Mouse (Mus musculus): ENCODE measurements around the gene Wfdc18. TPM values are rescaled to one million over a fixed set of nuclear protein-coding genes. Genes with fewer than 3 reads are reported as not detected.

Wfdc18 gene
- 0.38 TPM in 1 of 2 replicates, not detected in the other for polyA plus RNA-seq (2015; fragmentation: Nextera tagmentation; extraction: Ambion mirVana)

GRCm38 (mm10) chr11:83708715-83709114, at the start of gene Wfdc18:
Wfdc18 (plus strand) TSS chr11:83709015.
- 69% methylated on average over 4 of the region's 4 CpGs for WGBS
- H3K27me3 ChIP-seq (replicated peaks; ENCODE audit: control insufficient read depth, insufficient read depth, low read length), result no peaks in the 10 kb centered on the region
- H3K36me3 ChIP-seq (ENCODE audit: control insufficient read depth, insufficient read depth, low read length), result no peaks in the 10 kb centered on the region
- no peak within 1 kb of the TSS for H3K4me2 ChIP-seq (ENCODE audit: low read depth, low read length)
- H3K4me3 ChIP-seq (ENCODE audit: low read length), result no peak within 1 kb of the TSS
- H3K9me3 ChIP-seq (ENCODE audit: control insufficient read depth, low read length), result no peaks in the 10 kb centered on the region
- no peak within 1 kb of the TSS for H3K27ac ChIP-seq (ENCODE audit: low read length)
- no peak within 1 kb of the TSS for H3K9ac ChIP-seq (ENCODE audit: low read depth, low read length)
- H3K4me1 ChIP-seq (ENCODE audit: control insufficient read depth, insufficient read depth, low read length), result no peaks in the 10 kb centered on the region
- no peak for ATAC-seq

GRCm38 (mm10) chr11:83662204-83662603, 46.6 kb upstream of the Wfdc18 start, which contains the start of gene Ccl4:
Ccl4 (plus strand) TSS chr11:83662584.
- Histone ChIP-seq H3K27ac (ENCODE audit: low read length) (no peak within 1 kb of the TSS), H3K36me3 (ENCODE audit: control insufficient read depth, insufficient read depth, low read length) (no peaks in the 10 kb centered on the region), H3K4me1 (ENCODE audit: control insufficient read depth, insufficient read depth, low read length) (no peaks in the 10 kb centered on the region), H3K4me2 (ENCODE audit: low read depth, low read length) (no peak within 1 kb of the TSS), H3K27me3 (replicated peaks; ENCODE audit: control insufficient read depth, insufficient read depth, low read length) (no peaks in the 10 kb centered on the region), H3K9ac (ENCODE audit: low read depth, low read length) (no peak within 1 kb of the TSS), H3K9me3 (ENCODE audit: control insufficient read depth, low read length) (no peaks in the 10 kb centered on the region), H3K4me3 (ENCODE audit: low read length) (no peak within 1 kb of the TSS)
- ATAC-seq, result no peak
- 74% methylated on average over 6 of the region's 6 CpGs for WGBS

DNA sequence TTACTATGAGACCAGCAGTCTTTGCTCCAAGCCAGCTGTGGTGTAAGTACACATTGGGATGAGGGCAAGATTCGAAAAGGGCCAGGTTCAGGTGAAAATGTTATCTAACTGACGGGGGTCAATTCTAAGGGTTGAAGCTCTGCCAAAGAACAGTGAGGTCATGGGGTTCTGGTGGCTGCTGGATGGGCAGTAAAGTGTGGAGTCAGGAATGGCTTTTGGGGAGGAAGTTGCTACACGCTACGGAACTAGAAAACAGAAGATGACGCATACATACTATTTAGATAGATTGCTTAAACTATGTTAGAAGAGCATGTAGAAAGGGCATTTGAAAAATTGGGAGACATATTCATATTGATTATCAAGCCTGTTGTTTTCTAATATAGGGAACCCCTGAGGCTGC, 45.3 kb upstream of the Wfdc18 start:
- Histone ChIP-seq H3K27ac (ENCODE audit: low read length) (no peak overlapping the region), H3K27me3 (replicated peaks; ENCODE audit: control insufficient read depth, insufficient read depth, low read length) (no peaks in the 10 kb centered on the region), H3K4me1 (ENCODE audit: control insufficient read depth, insufficient read depth, low read length) (no peaks in the 10 kb centered on the region), H3K9ac (ENCODE audit: low read depth, low read length) (no peak overlapping the region), H3K4me2 (ENCODE audit: low read depth, low read length) (no peak overlapping the region), H3K9me3 (ENCODE audit: control insufficient read depth, low read length) (no peaks in the 10 kb centered on the region), H3K4me3 (ENCODE audit: low read length) (no peak overlapping the region), H3K36me3 (ENCODE audit: control insufficient read depth, insufficient read depth, low read length) (no peaks in the 10 kb centered on the region)
- 65% methylated on average over 5 of the region's 5 CpGs for WGBS
- ATAC-seq, result no peak

GRCm38 (mm10) chr11:83671743-83672142, 37.1 kb upstream of the Wfdc18 start:
- H3K4me2 ChIP-seq (ENCODE audit: low read depth, low read length), result no peak overlapping the region
- H3K27me3 ChIP-seq (replicated peaks; ENCODE audit: control insufficient read depth, insufficient read depth, low read length), result no peaks in the 10 kb centered on the region
- no peak overlapping the region for H3K27ac ChIP-seq (ENCODE audit: low read length)
- H3K9me3 ChIP-seq (ENCODE audit: control insufficient read depth, low read length), result no peaks in the 10 kb centered on the region
- H3K4me3 ChIP-seq (ENCODE audit: low read length), result no peak overlapping the region
- H3K36me3 ChIP-seq (ENCODE audit: control insufficient read depth, insufficient read depth, low read length), result no peaks in the 10 kb centered on the region
- no peak overlapping the region for H3K9ac ChIP-seq (ENCODE audit: low read depth, low read length)
- no peak for ATAC-seq
- H3K4me1 ChIP-seq (ENCODE audit: control insufficient read depth, insufficient read depth, low read length), result no peaks in the 10 kb centered on the region

GRCm38 (mm10) chr11:83675665-83676064, 33.1 kb upstream of the Wfdc18 start:
- 91% methylated on average over 1 of the region's 1 CpGs for WGBS
- no peaks in the 10 kb centered on the region for H3K9me3 ChIP-seq (ENCODE audit: control insufficient read depth, low read length)
- no peaks in the 10 kb centered on the region for H3K4me1 ChIP-seq (ENCODE audit: control insufficient read depth, insufficient read depth, low read length)
- no peak overlapping the region for H3K4me2 ChIP-seq (ENCODE audit: low read depth, low read length)
- H3K36me3 ChIP-seq (ENCODE audit: control insufficient read depth, insufficient read depth, low read length), result no peaks in the 10 kb centered on the region
- H3K4me3 ChIP-seq (ENCODE audit: low read length), result no peak overlapping the region
- H3K27ac ChIP-seq (ENCODE audit: low read length), result no peak overlapping the region
- no peak for ATAC-seq
- no peaks in the 10 kb centered on the region for H3K27me3 ChIP-seq (replicated peaks; ENCODE audit: control insufficient read depth, insufficient read depth, low read length)
- H3K9ac ChIP-seq (ENCODE audit: low read depth, low read length), result no peak overlapping the region

DNA sequence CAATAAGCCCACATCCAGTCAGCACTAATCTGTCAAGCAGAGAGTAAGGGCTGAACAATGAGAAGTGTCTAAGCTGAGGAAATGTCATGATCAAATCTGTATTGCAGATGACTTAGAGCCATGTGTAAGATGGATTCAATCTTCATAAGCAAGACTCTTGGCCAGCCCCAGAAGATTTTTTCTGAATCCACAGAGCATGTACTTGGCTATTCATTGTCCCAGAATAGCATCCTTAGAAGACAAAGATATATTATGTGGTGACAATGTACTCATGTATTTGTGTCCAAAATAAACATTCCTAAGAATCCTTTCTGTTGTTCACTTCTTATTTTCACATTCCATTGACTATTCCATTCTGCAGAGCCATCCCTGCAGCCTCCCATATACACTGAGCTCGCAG, 18.9 kb upstream of the Wfdc18 start:
- Histone ChIP-seq H3K9me3 (ENCODE audit: control insufficient read depth, low read length) (no peaks in the 10 kb centered on the region), H3K27ac (ENCODE audit: low read length) (no peak overlapping the region), H3K9ac (ENCODE audit: low read depth, low read length) (no peak overlapping the region), H3K4me2 (ENCODE audit: low read depth, low read length) (no peak overlapping the region), H3K4me3 (ENCODE audit: low read length) (no peak overlapping the region), H3K36me3 (ENCODE audit: control insufficient read depth, insufficient read depth, low read length) (no peaks in the 10 kb centered on the region), H3K27me3 (replicated peaks; ENCODE audit: control insufficient read depth, insufficient read depth, low read length) (no peaks in the 10 kb centered on the region), H3K4me1 (ENCODE audit: control insufficient read depth, insufficient read depth, low read length) (no peaks in the 10 kb centered on the region)
- 83% methylated on average over 1 of the region's 1 CpGs for WGBS
- no peak for ATAC-seq

GRCm38 (mm10) chr11:83692008-83692407, 16.8 kb upstream of the Wfdc18 start:
- Histone ChIP-seq H3K4me1 (ENCODE audit: control insufficient read depth, insufficient read depth, low read length) (no peaks in the 10 kb centered on the region), H3K36me3 (ENCODE audit: control insufficient read depth, insufficient read depth, low read length) (no peaks in the 10 kb centered on the region), H3K27me3 (replicated peaks; ENCODE audit: control insufficient read depth, insufficient read depth, low read length) (no peaks in the 10 kb centered on the region), H3K4me3 (ENCODE audit: low read length) (no peak overlapping the region), H3K9ac (ENCODE audit: low read depth, low read length) (no peak overlapping the region), H3K4me2 (ENCODE audit: low read depth, low read length) (no peak overlapping the region), H3K27ac (ENCODE audit: low read length) (no peak overlapping the region), H3K9me3 (ENCODE audit: control insufficient read depth, low read length) (no peaks in the 10 kb centered on the region)
- WGBS, result 69% methylated on average over 1 of the region's 1 CpGs
- ATAC-seq, result no peak

DNA sequence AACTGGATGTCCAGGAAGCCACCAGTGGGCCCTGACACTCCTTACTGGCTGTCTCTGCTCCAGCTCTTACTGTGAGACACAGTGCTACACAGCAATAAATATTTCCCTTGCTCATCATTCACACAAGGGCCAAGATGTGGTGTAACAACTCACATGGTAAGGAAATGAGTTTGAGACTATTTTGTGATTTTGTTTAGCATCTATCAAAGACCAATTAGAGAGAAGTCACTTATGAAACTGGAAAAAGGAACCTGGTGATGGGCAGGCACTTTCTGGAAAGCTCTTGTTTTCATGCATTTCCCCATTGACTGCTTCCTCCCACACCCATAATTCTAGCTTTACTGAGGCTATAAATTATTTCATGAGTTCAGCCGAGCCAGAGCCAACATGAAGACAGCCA, 5.1 kb upstream of the Wfdc18 start, which contains the start of gene Wfdc17:
TSS of gene Wfdc17 (plus strand) at position 287 of the 400 bp plus-strand sequence.
- no peak within 1 kb of the TSS for H3K9ac ChIP-seq (ENCODE audit: low read depth, low read length)
- no peak within 1 kb of the TSS for H3K27ac ChIP-seq (ENCODE audit: low read length)
- H3K4me2 ChIP-seq (ENCODE audit: low read depth, low read length), result no peak within 1 kb of the TSS
- no peaks in the 10 kb centered on the region for H3K36me3 ChIP-seq (ENCODE audit: control insufficient read depth, insufficient read depth, low read length)
- no peak for ATAC-seq
- 21% methylated on average over 1 of the region's 1 CpGs for WGBS
- H3K4me1 ChIP-seq (ENCODE audit: control insufficient read depth, insufficient read depth, low read length), result no peaks in the 10 kb centered on the region
- no peak within 1 kb of the TSS for H3K4me3 ChIP-seq (ENCODE audit: low read length)
- H3K9me3 ChIP-seq (ENCODE audit: control insufficient read depth, low read length), result no peaks in the 10 kb centered on the region
- no peaks in the 10 kb centered on the region for H3K27me3 ChIP-seq (replicated peaks; ENCODE audit: control insufficient read depth, insufficient read depth, low read length)

GRCm38 (mm10) chr11:83709683-83710082, 868 bp downstream of the Wfdc18 start:
- Histone ChIP-seq H3K4me2 (ENCODE audit: low read depth, low read length) (no peak overlapping the region), H3K27ac (ENCODE audit: low read length) (no peak overlapping the region), H3K4me1 (ENCODE audit: control insufficient read depth, insufficient read depth, low read length) (no peaks in the 10 kb centered on the region), H3K9ac (ENCODE audit: low read depth, low read length) (no peak overlapping the region), H3K4me3 (ENCODE audit: low read length) (no peak overlapping the region), H3K27me3 (replicated peaks; ENCODE audit: control insufficient read depth, insufficient read depth, low read length) (no peaks in the 10 kb centered on the region), H3K36me3 (ENCODE audit: control insufficient read depth, insufficient read depth, low read length) (no peaks in the 10 kb centered on the region), H3K9me3 (ENCODE audit: control insufficient read depth, low read length) (no peaks in the 10 kb centered on the region)
- ATAC-seq, result no peak
- WGBS, result 85% methylated on average over 5 of the region's 5 CpGs

GRCm38 (mm10) chr11:83712671-83713070, 3.9 kb downstream of the Wfdc18 start:
- no peaks in the 10 kb centered on the region for H3K27me3 ChIP-seq (replicated peaks; ENCODE audit: control insufficient read depth, insufficient read depth, low read length)
- H3K4me2 ChIP-seq (ENCODE audit: low read depth, low read length), result no peak overlapping the region
- H3K4me3 ChIP-seq (ENCODE audit: low read length), result no peak overlapping the region
- WGBS, result 75% methylated on average over 1 of the region's 1 CpGs
- H3K4me1 ChIP-seq (ENCODE audit: control insufficient read depth, insufficient read depth, low read length), result no peaks in the 10 kb centered on the region
- ATAC-seq, result no peak
- H3K27ac ChIP-seq (ENCODE audit: low read length), result no peak overlapping the region
- no peaks in the 10 kb centered on the region for H3K36me3 ChIP-seq (ENCODE audit: control insufficient read depth, insufficient read depth, low read length)
- H3K9ac ChIP-seq (ENCODE audit: low read depth, low read length), result no peak overlapping the region
- H3K9me3 ChIP-seq (ENCODE audit: control insufficient read depth, low read length), result no peaks in the 10 kb centered on the region
